Mouse (Mus musculus) urinary bladder, adult 2 months (tissue): ENCODE results near the gene Uty. TPM values are rescaled to one million over a fixed set of nuclear protein-coding genes. Genes with fewer than 3 reads are reported as not detected.

ENCODE experiments used
- DNase-seq: peaks from one replicate; pipeline ENCODE4 v3.0.0; 2022; ENCODE audit warnings: low spot score
- polyA plus RNA-seq: library from polyadenylated mRNA; depleted of rRNA; stranded (reverse); fragments of >200 nt; gene quantifications from 2 replicates; pipeline ENCODE4 v1.2.3, GENCODE M21; 2012; rRNA removed

Gene Uty
- 4.4 and 5.7 TPM in 2 replicates for polyA plus RNA-seq

GRCm38 (mm10) chrY:1245426-1245863 lies at the start of gene Uty:
TSS of gene Uty (minus strand) at chrY:1245759.
- DNase-seq = no peak

- no peak for DNase-seq
These were observed 48.1 kb upstream of the Uty start for GRCm38 (mm10) chrY:1293708-1294107.

- DNase-seq = no peak
These were observed 40.7 kb upstream of the Uty start, which contains the start of gene Ddx3y for GRCm38 (mm10) chrY:1286171-1286795. TSS of gene Ddx3y (minus strand) at chrY:1286629.

GRCm38 (mm10) chrY:1285735-1286134 lies 40.2 kb upstream of the Uty start:
- no peak for DNase-seq

GRCm38 (mm10) chrY:1246117-1246516 lies 558 bp upstream of the Uty start:
- no peak for DNase-seq

GRCm38 (mm10) chrY:1244940-1245339 lies 619 bp downstream of the Uty start:
- DNase-seq = no peak

- DNase-seq = no peak
These were observed 1.1 kb downstream of the Uty start for GRCm38 (mm10) chrY:1244421-1244820.

GRCm38 (mm10) chrY:1220001-1220400 lies 25.6 kb downstream of the Uty start:
- no peak for DNase-seq

- no peak for DNase-seq
These were observed 67.1 kb downstream of the Uty start for GRCm38 (mm10) chrY:1178476-1178875.

GRCm38 (mm10) chrY:1163054-1163453 lies 82.5 kb downstream of the Uty start:
- DNase-seq = no peak

- DNase-seq = no peak
These were observed 129.4 kb downstream of the Uty start for GRCm38 (mm10) chrY:1116153-1116552.

- no peak for DNase-seq
These were observed 131.5 kb downstream of the Uty start for GRCm38 (mm10) chrY:1114016-1114415.

Other genes with a start within 250 kb of the Uty start
- 29.0 and 41.1 TPM in 2 replicates for gene Eif2s3y, start 235.2 kb downstream of the Uty start, polyA plus RNA-seq
- gene Ddx3y, start 40.9 kb upstream of the Uty start, polyA plus RNA-seq = 12.4 and 13.9 TPM in 2 replicates
- not detected in 2 replicates for gene Usp9y, start 214.0 kb upstream of the Uty start, polyA plus RNA-seq